Mouse (Mus musculus) kidney, postnatal 0 days (tissue): Measurements from ENCODE around the gene Senp6. TPM values are rescaled to one million over a fixed set of nuclear protein-coding genes. Genes with fewer than 3 reads are reported as not detected.
A peak's percentile ranks its signal among the peaks of the same experiment; 100 is the strongest.

Experiments used
- ATAC-seq: fragments of 200-750 bp; cut with Nextera tagmentation; replicated peaks from 2 replicates; pipeline ENCODE4 v1.8.0; 2017; ENCODE audit warnings: low read depth, moderate number of reproducible peaks, moderate TSS enrichment, moderate library complexity; ENCODE audit not compliant: low FRiP score
- DNase-seq: peaks from one replicate; pipeline ENCODE4 v3.0.0-alpha.2; 2016; ENCODE audit warnings: low spot score
- H3K27ac ChIP-seq: fragments of 300-500 bp; sonication (generic); 2 replicates; pipeline ENCODE4 v1.5.1; 2014; ENCODE audit warnings: mild to moderate bottlenecking
- H3K27me3 ChIP-seq: fragments of 300-500 bp; sonication (generic); 2 replicates; pipeline ENCODE4 v1.6.1; 2014; ENCODE audit warnings: low read length, mixed read lengths; ENCODE audit not compliant: insufficient read depth
- H3K36me3 ChIP-seq: fragments of 300-500 bp; sonication (generic); 2 replicates; pipeline ENCODE4 v1.6.1; 2014; ENCODE audit warnings: low read length, mixed read lengths; ENCODE audit not compliant: insufficient read depth
- H3K4me1 ChIP-seq: fragments of 300-500 bp; sonication (generic); replicated peaks from 2 replicates; pipeline ENCODE4 v1.6.1; 2014; ENCODE audit warnings: antibody characterized with exemption, low read length, mixed read lengths; ENCODE audit not compliant: insufficient read depth
- H3K4me2 ChIP-seq: fragments of 300-500 bp; sonication (generic); 2 replicates; pipeline ENCODE4 v1.6.1; 2014; ENCODE audit warnings: mild to moderate bottlenecking, low read length, moderate library complexity, mixed read lengths
- H3K4me3 ChIP-seq: fragments of 300-500 bp; sonication (generic); replicated peaks from 2 replicates; pipeline ENCODE4 v1.5.1; 2014; ENCODE audit warnings: low read depth, low read length
- H3K9ac ChIP-seq: fragments of 300-500 bp; sonication (generic); 2 replicates; pipeline ENCODE4 v1.6.1; 2014; ENCODE audit warnings: low read depth, low read length
- H3K9me3 ChIP-seq: fragments of 300-500 bp; sonication (generic); replicated peaks from 2 replicates; pipeline ENCODE4 v1.6.1; 2016; ENCODE audit warnings: low read length, inconsistent platforms, mixed read lengths
- CTCF ChIP-seq: IDR thresholded peaks from 2 replicates; pipeline ENCODE4 v1.5.1; 2016; ENCODE audit warnings: antibody characterized with exemption, low read depth, mild to moderate bottlenecking, moderate library complexity
- WGBS: fragments of 180-500 bp; shearing (Covaris S2); extraction: QIAGEN DNeasy Blood & Tissue Kit; methylation state at CpG from one replicate; pipeline ENCODE4 v1.1.7; 2014; 5-methylcytosine and 5-hydroxymethylcytosine counted together
- polyA plus RNA-seq: library from polyadenylated mRNA; unstranded; fragments of >200 nt; fragmentation: Nextera tagmentation; extraction: Ambion mirVana; gene quantifications from 2 replicates; pipeline ENCODE4 v1.2.1, GENCODE M21; 2015

Gene Senp6
- polyA plus RNA-seq, 1 experiment from 2014 or later: 59.4 TPM

DNA sequence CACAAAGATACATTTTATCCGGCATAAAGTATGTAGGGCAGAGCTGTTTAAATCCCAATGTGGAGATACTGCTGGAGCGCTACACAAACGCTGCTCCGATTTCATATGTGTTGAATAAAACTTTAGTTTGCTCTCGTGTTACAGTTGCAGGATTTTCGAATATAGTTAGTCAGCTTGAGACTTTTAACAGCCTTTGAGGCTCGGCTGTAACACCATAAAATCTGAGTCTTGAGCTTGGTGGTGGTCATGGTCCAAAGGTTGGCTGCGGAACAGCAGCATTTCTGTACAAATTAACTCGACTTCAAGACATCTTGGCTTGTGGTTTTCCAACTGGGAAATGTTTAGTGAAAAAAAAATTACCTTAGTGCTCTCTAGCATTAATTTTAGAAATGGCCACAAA is 99.0 kb downstream of the Senp6 start:
- TF ChIP-seq CTCF: no peak
- no peaks in the 10 kb centered on the region for H3K36me3 ChIP-seq
- 9% methylated on average over 9 of the region's 9 CpGs for WGBS
- H3K9ac ChIP-seq: peak overlapping the region; percentile 91
- peak overlapping the region; percentile 93 for H3K4me3 ChIP-seq
- peaks cover 5% of the 10 kb centered on the region; the same call in 1 of the 2 replicates for H3K4me1 ChIP-seq
- no peaks in the 10 kb centered on the region for H3K27me3 ChIP-seq
- peak overlapping the region; percentile 98 for H3K27ac ChIP-seq
- H3K9me3 ChIP-seq: no peaks in the 10 kb centered on the region
- DNase-seq (peak; percentile 66), ATAC-seq (no peak)
- H3K4me2 ChIP-seq: peak overlapping the region; percentile 71

DNA sequence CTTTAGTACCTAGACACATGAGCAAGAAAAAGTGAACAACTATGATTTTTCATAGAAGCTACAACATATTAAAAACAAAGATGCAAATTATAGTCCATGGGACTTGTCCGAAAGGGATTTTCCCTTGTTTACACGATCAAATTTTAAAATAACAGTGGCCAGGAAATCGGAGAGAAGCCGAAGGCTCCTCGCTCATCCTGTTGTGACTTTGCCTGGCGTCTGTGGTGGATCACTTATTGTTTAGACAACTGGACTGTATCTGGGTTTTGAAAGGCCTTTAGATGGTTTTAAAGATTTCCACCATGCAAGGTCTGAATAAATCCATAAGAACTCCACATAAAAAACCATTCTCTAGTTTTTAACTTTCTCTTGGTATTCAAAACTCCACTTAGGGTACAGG is 99.7 kb downstream of the Senp6 start:
- H3K4me3 ChIP-seq: peak overlapping the region; percentile 93
- 26% methylated on average over 6 of the region's 6 CpGs for WGBS
- no peaks in the 10 kb centered on the region for H3K9me3 ChIP-seq
- no peaks in the 10 kb centered on the region for H3K27me3 ChIP-seq
- no peak for ATAC-seq
- peak overlapping the region; percentile 37; the same call in 1 of the 2 replicates for H3K9ac ChIP-seq
- no peaks in the 10 kb centered on the region for H3K36me3 ChIP-seq
- peak overlapping the region; percentile 98 for H3K27ac ChIP-seq
- H3K4me1 ChIP-seq: peaks cover 5% of the 10 kb centered on the region; the same call in 1 of the 2 replicates
- TF ChIP-seq CTCF: no peak
- DNase-seq: peak; percentile 52
- peak overlapping the region; percentile 71 for H3K4me2 ChIP-seq

DNA sequence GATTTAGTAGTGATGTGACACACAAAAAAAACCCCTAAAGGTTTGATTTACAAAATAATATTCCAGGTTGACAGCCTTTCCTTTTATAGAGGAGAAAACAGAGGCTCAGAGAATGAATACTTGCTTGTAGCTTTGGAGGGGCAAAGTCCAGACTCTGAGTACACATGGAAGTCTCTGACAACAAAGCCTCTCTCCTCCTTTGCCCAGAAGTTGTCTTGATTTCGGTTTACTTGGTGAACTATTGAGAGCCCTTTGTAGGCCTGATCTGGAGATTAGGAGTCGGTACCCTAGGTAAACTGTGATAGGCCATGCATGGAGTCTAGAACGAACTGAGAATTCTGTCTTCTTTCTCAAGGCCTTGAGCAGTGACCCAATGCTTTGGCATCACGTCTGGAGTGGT is 100.4 kb downstream of the Senp6 start:
- no peak overlapping the region for H3K9ac ChIP-seq
- peak; percentile 33 for DNase-seq
- no peak for ATAC-seq
- no peak for TF ChIP-seq CTCF
- no peak overlapping the region for H3K4me3 ChIP-seq
- H3K4me1 ChIP-seq: peaks cover 5% of the 10 kb centered on the region; the same call in 1 of the 2 replicates
- no peaks in the 10 kb centered on the region for H3K36me3 ChIP-seq
- H3K9me3 ChIP-seq: no peaks in the 10 kb centered on the region
- 47% methylated on average over 4 of the region's 4 CpGs for WGBS
- H3K27ac ChIP-seq: peak overlapping the region; percentile 40
- H3K4me2 ChIP-seq: peak overlapping the region; percentile 71
- H3K27me3 ChIP-seq: no peaks in the 10 kb centered on the region

DNA sequence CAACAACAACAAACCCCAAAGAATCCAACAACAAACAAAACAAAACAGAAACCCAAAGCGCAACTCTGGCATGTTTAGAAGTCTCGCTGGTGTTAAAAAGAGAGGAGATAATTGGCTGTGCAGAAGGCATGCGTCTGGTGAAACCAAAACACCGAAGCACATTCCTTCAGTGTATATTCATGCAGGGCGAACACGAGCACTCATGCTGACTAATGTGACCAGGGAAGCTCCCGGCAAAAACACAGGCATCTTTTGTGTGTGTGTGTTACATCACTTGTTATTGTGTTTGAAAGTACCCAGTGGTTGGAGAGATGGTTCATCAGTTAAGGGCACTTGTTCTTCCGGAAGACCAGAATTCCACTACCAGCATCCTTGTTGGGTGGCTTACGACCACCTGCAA is 102.8 kb downstream of the Senp6 start:
- Histone ChIP-seq H3K9ac (no peak overlapping the region), H3K4me3 (no peak overlapping the region), H3K4me2 (no peak overlapping the region), H3K4me1 (peaks cover 9% of the 10 kb centered on the region; the same call in 1 of the 2 replicates), H3K27ac (no peak overlapping the region), H3K27me3 (no peaks in the 10 kb centered on the region), H3K36me3 (no peaks in the 10 kb centered on the region), H3K9me3 (no peaks in the 10 kb centered on the region)
- 74% methylated on average over 9 of the region's 9 CpGs for WGBS
- no peak for TF ChIP-seq CTCF
- no peak for ATAC-seq
- DNase-seq: no peak

DNA sequence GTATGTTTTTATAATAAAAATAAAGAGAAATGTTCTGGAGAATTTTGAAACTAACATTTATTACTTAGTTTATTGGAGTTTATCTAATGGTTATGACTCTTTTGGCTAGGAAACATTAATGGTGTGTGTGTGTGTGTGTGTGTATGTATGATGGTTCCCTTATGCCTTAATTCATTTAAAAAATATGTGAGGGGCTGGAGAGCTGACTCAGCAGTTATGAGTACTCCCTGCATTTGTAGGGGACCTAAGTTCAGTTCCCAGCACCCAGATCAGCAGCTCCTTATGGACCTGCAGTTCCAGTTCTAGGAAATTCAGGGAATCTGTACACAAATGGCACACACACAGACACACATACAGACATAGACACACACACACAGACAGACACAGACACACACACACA is 104.5 kb downstream of the Senp6 start:
- Histone ChIP-seq H3K4me2 (no peak overlapping the region), H3K9ac (no peak overlapping the region), H3K4me3 (no peak overlapping the region), H3K4me1 (peaks cover 9% of the 10 kb centered on the region; the same call in 1 of the 2 replicates), H3K27ac (peak overlapping the region; percentile 62; the same call in 1 of the 2 replicates), H3K9me3 (no peaks in the 10 kb centered on the region), H3K27me3 (no peaks in the 10 kb centered on the region), H3K36me3 (no peaks in the 10 kb centered on the region)
- ATAC-seq (no peak), DNase-seq (no peak)
- no peak for TF ChIP-seq CTCF

DNA sequence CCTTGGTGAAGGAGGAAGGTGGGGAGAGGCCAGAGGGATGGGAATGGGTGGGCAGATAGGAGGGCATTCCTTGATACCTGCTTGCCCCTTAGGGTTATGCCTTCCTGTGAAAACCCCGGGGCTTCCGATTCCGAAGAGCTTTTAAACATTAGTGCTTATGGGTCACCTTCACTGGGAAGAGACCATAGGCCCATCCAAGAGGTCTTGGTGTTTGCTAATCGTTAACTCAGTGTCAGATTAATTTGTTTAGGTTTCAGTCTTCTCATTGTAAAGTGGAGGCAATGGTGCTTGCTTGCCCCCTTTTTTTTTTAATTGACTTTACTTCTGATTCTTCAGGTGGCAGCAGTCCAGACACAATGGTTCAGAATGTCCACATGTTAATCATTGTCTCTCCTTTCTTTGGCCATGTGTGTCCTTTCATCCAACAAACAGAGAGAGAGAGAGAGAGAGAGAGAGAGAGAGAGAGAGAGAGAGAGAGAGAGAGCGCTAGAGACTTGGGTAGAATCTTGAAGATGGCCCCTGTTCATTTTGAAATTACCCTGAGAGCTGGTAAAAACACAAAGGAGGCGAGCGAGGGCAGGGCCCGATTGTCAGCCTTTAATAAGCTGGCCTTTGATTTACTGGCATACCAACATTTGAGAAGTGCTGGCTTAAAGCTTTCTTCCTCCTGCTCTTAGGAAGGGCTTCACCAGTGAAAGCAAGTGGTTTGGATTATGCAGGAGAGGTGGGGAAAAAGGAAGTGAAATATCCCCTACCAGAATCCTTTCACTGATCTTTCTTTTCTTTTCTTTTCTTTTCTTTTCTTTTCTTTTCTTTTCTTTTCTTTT is 105.9 kb downstream of the Senp6 start:
- 43% methylated on average over 8 of the region's 8 CpGs for WGBS
- peak; percentile 43; the same call in 1 of the 2 replicates for ATAC-seq

More for the DNA sequence above, 105.9 kb downstream of the Senp6 start:
- DNase-seq: peak; percentile 81
- H3K4me2 ChIP-seq: peak overlapping the region; percentile 15; the same call in 1 of the 2 replicates
- H3K27ac ChIP-seq: peak overlapping the region; percentile 62
- H3K27me3 ChIP-seq: no peaks in the 10 kb centered on the region
- TF ChIP-seq CTCF: no peak
- no peak overlapping the region for H3K9ac ChIP-seq
- no peaks in the 10 kb centered on the region for H3K9me3 ChIP-seq
- H3K4me1 ChIP-seq: peaks cover 4% of the 10 kb centered on the region; the same call in 1 of the 2 replicates
- no peak overlapping the region for H3K4me3 ChIP-seq
- H3K36me3 ChIP-seq: no peaks in the 10 kb centered on the region
